Mouse (Mus musculus) ES-E14 (cell line): Measurements from ENCODE around the gene Gm29776. TPM values are rescaled to one million over a fixed set of nuclear protein-coding genes. Genes with fewer than 3 reads are reported as not detected.

Source experiments
- DNase-seq: peaks from one replicate; pipeline ENCODE4 v3.0.0-alpha.2; 2013; ENCODE audit warnings: low read depth, low spot score
- H3K27ac ChIP-seq: 2 replicates; pipeline ENCODE4 v1.5.1; 2012; ENCODE audit warnings: low read depth, mild to moderate bottlenecking, low read length, moderate library complexity, mixed read lengths; ENCODE audit not compliant: poor library complexity, insufficient read depth, severe bottlenecking
- H3K36me3 ChIP-seq: 2 replicates; pipeline ENCODE4 v1.6.1; 2012; ENCODE audit warnings: mild to moderate bottlenecking, low read length, moderate library complexity, mixed read lengths; ENCODE audit not compliant: control insufficient read depth, poor library complexity, insufficient read depth, severe bottlenecking
- H3K4me1 ChIP-seq, 2 experiments: fragments of 150-350 bp in 1 of 2; sonication (generic) in 1 of 2; 2 replicates each; pipeline ENCODE4 v1.6.1; 2012; ENCODE audit warnings: low read length in 2 of 2, mild to moderate bottlenecking in 1 of 2, mixed read lengths in 1 of 2; ENCODE audit not compliant: control insufficient read depth in 2 of 2, insufficient read depth in 2 of 2, poor library complexity in 1 of 2
- H3K4me3 ChIP-seq, 2 experiments: fragments of 150-350 bp in 1 of 2; sonication (generic) in 1 of 2; 2 replicates each; pipeline ENCODE4 v1.5.1; 2012; ENCODE audit warnings: low read length in 2 of 2, low read depth in 1 of 2, mild to moderate bottlenecking in 1 of 2, mixed read lengths in 1 of 2; ENCODE audit not compliant: insufficient read depth in 1 of 2, poor library complexity in 1 of 2, severe bottlenecking in 1 of 2
- H3K9ac ChIP-seq: 2 replicates; pipeline ENCODE4 v1.6.1; 2012; ENCODE audit warnings: low read depth, mild to moderate bottlenecking, low read length, mixed read lengths; ENCODE audit not compliant: poor library complexity, insufficient read depth, severe bottlenecking
- H3K9me3 ChIP-seq: fragments of 150-350 bp; sonication (generic); 2 replicates; pipeline ENCODE4 v1.6.1; 2012; ENCODE audit warnings: low read depth, mild to moderate bottlenecking, low read length; ENCODE audit not compliant: control insufficient read depth, insufficient read depth
- CHD2 ChIP-seq: IDR thresholded peaks from 2 replicates; pipeline ENCODE4 v1.6.1; 2014; ENCODE audit warnings: mild to moderate bottlenecking, low read depth, low read length, inconsistent platforms
- HCFC1 ChIP-seq: IDR thresholded peaks from 2 replicates; pipeline ENCODE4 v1.6.1; 2012; ENCODE audit warnings: low read length, inconsistent platforms, borderline replicate concordance; ENCODE audit not compliant: insufficient read depth
- MAFK ChIP-seq: IDR thresholded peaks from 2 replicates; pipeline ENCODE4 v1.6.1; 2014; ENCODE audit warnings: mild to moderate bottlenecking, low read depth, low read length, inconsistent platforms; ENCODE audit not compliant: insufficient read depth
- ZC3H11A ChIP-seq: IDR thresholded peaks from 2 replicates; pipeline ENCODE4 v1.6.1; 2012; ENCODE audit warnings: low read depth, mild to moderate bottlenecking, inconsistent platforms, low read length, borderline replicate concordance
- ZNF384 ChIP-seq: IDR thresholded peaks from 2 replicates; pipeline ENCODE4 v1.6.1; 2012; ENCODE audit warnings: low read depth, low read length, inconsistent platforms
- in situ Hi-C, 2 experiments: fragments of 600-800 bp; cut with MboI; formaldehyde crosslinking; loops; one replicate each; pipeline ENCODE4 v1.15.1; 2025; ENCODE audit warnings: low sequenced_read_pairs in 2 of 2, inconsistent platforms in 1 of 2; ENCODE audit not compliant: unreplicated experiment in 2 of 2
- total RNA-seq: library from RNA; depleted of rRNA; stranded (reverse); fragments of 300-350 nt; gene quantifications from 2 replicates; pipeline ENCODE4 v1.2.3, GENCODE M21; 2012

Gm29776 gene
- total RNA-seq, 1 experiment, result 0.09 TPM

DNA sequence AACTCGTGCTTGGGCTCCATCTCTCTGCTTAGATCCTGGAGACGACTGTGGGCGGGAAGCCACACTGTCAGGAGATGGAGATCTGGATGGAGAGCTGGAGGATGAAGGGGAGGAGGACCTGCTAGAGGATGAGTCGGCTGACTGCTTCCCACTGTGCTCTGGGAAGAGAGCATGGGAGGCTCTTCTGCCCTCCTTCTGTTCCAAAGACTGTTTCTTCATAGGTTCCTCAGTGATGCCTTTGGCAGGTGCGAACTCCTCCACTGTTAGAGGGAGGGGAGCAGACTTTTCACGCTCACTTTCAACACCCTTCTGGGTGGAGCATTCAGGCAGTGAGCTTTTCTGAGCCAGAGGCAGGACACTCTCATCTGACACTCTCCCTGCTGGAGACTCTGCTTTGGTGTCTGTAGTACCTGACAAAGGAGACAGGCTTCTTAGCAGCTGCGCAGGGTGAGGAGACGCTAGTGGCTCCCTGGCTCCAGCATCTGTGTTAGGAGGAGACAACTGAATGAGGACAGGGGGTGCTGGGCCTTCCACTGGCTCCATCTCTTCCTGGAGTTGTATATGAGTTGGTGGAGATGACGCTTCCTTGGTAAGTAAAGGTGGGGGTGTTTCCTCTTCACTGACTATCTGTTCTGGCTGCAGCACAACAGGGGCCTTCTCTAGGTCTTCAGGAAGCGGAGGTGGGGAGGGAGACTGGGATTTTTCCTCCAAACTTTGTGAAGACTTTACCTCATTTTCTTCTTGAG is 34.0 kb downstream of the Gm29776 start:
- in situ Hi-C loops, result no loop called here

DNA sequence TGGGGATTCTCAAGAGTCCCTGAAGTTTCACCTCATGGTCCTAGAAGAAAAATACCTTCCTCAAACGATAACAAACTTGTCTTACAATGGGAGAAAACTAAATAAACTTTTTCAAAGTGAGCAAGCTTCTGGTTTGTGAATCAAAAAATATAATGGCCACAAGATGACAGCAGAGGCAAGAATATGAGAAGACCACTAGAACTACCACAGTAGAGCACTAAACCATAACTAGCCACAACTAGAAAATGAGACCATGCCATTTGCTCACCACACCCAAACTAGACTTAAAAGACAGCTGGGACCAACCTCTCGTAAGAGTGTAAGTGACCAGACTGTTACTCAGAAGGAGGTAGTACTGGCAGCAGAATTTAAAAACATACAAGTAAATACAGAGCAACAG is 38.6 kb downstream of the Gm29776 start:
- in situ Hi-C loops, result no loop called here
- H3K4me3 ChIP-seq, result no peak overlapping the region
- TF ChIP-seq ZNF384, result no peak
- no peak for TF ChIP-seq CHD2
- no peak for TF ChIP-seq HCFC1
- TF ChIP-seq ZC3H11A, result no peak
- TF ChIP-seq MAFK, result no peak
- peaks cover 40% of the 10 kb centered on the region for H3K36me3 ChIP-seq
- H3K9ac ChIP-seq, result no peak overlapping the region
- H3K4me1 ChIP-seq, result no peaks in the 10 kb centered on the region
- DNase-seq, result peak; percentile 55
- no peaks in the 10 kb centered on the region for H3K9me3 ChIP-seq
- H3K27ac ChIP-seq, result no peak overlapping the region

More for the DNA sequence above, 34.0 kb downstream of the Gm29776 start:
- DNase-seq, result no peak
- Histone ChIP-seq H3K27ac (no peak overlapping the region), H3K9me3 (no peaks in the 10 kb centered on the region), H3K4me3 (no peak overlapping the region), H3K4me1 (no peaks in the 10 kb centered on the region), H3K9ac (no peak overlapping the region), H3K36me3 (peaks cover 40% of the 10 kb centered on the region)
- TF ChIP-seq HCFC1, result no peak
- no peak for TF ChIP-seq ZC3H11A
- no peak for TF ChIP-seq MAFK
- TF ChIP-seq CHD2, result no peak

DNA sequence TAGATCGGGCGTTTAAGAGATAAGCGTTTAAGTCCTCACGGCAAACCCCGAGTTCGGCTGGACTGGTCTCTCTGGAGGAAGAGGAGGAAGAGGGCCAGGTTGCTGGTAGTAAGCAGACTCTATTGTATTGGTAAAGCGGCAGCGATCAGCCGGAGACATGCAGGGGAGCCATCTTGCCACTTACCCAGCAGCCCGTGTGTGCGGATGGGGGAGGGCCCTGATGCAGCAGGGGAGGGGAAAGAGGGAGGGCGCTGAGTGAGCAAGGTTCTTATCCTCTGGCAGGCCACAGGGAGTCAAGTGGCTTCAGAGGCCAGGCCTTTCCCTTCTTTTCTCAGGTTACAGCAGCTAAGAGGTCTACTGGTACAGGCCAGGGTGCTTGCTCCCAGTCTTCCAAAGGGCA is 45.1 kb downstream of the Gm29776 start:
- peak overlapping the region; percentile 82 to 86 for H3K4me3 ChIP-seq
- DNase-seq, result peak; percentile 73
- in situ Hi-C loops, result no loop called here
- peaks cover 35% of the 10 kb centered on the region for H3K36me3 ChIP-seq
- peaks cover 5 to 12% of the 10 kb centered on the region in 2 experiments; a peak in 3 of 4 replicates for H3K4me1 ChIP-seq
- peak overlapping the region; percentile 94 for H3K27ac ChIP-seq
- TF ChIP-seq MAFK (0 out of 2 replicates have a peak, but pooled peaks have one; percentile 14), HCFC1 (no peak), ZC3H11A (no peak), CHD2 (no peak)
- H3K9me3 ChIP-seq, result no peaks in the 10 kb centered on the region
- H3K9ac ChIP-seq, result peak overlapping the region; percentile 92

DNA sequence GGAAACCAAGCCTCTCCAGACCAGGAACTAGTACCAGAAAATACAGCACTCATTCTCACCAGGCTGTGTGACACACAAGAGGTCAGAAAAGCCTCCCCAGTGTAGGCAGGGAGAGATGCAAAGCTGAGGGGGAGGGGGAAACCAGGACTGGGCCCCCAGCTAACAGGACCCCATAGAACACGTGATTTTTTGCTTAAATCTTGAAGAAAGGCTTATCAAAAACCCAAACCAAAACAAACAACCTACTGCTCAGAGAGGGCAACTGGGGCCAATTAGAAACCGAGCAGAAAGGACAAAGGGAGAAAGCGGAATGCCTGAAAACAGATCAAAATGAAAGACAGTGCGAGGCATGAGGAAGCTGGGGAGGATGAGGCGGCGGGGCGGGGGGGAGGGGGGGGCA is 45.8 kb downstream of the Gm29776 start:
- Histone ChIP-seq H3K36me3 (peaks cover 37% of the 10 kb centered on the region), H3K27ac (peak overlapping the region; percentile 59; the same call in 1 of the 2 replicates), H3K9ac (peak overlapping the region; percentile 92; the same call in 1 of the 2 replicates), H3K4me1 (peaks cover 5 to 12% of the 10 kb centered on the region in 2 experiments; a peak in 3 of 4 replicates), H3K4me3 (peak overlapping the region; percentile 82 to 86), H3K9me3 (no peaks in the 10 kb centered on the region)
- TF ChIP-seq MAFK (no peak), ZNF384 (no peak), HCFC1 (no peak)
- in situ Hi-C loops, result no loop called here
- DNase-seq, result no peak
